Mouse (Mus musculus) stomach, embryonic 14.5 days (tissue): Measurements from ENCODE around the gene Slc38a7. TPM values are rescaled to one million over a fixed set of nuclear protein-coding genes. Genes with fewer than 3 reads are reported as not detected.
"Not testable (repeated sequence)": the region's sequence is repeated elsewhere in the genome, so short reads cannot be mapped to it uniquely, and the experiment has no call there.

Experiments
- ATAC-seq: fragments of 200-750 bp; cut with Nextera tagmentation; 2 replicates; pipeline ENCODE4 v1.8.0; 2017; ENCODE audit warnings: low read depth, moderate TSS enrichment; ENCODE audit not compliant: insufficient number of reproducible peaks, insufficient read depth, low FRiP score
- H3K27ac ChIP-seq: fragments of 300-500 bp; sonication (generic); 2 replicates; pipeline ENCODE4 v1.5.1; 2014; ENCODE audit warnings: mild to moderate bottlenecking, low read length, moderate library complexity, mixed read lengths
- H3K27me3 ChIP-seq: fragments of 300-500 bp; sonication (generic); 2 replicates; pipeline ENCODE4 v1.6.1; 2014; ENCODE audit warnings: low read length, control low read depth, mixed read lengths; ENCODE audit not compliant: control insufficient read depth, insufficient read depth
- H3K36me3 ChIP-seq: fragments of 300-500 bp; sonication (generic); 2 replicates; pipeline ENCODE4 v1.6.1; 2014; ENCODE audit warnings: mild to moderate bottlenecking, control low read depth, low read length, moderate library complexity, mixed read lengths; ENCODE audit not compliant: control insufficient read depth, insufficient read depth
- H3K4me1 ChIP-seq: fragments of 300-500 bp; sonication (generic); 2 replicates; pipeline ENCODE4 v1.6.1; 2014; ENCODE audit warnings: low read length, control low read depth, mixed read lengths; ENCODE audit not compliant: control insufficient read depth, insufficient read depth
- H3K4me2 ChIP-seq: fragments of 300-500 bp; sonication (generic); replicated peaks from 2 replicates; pipeline ENCODE4 v1.6.1; 2014; ENCODE audit warnings: low read depth, low read length, control low read depth
- H3K4me3 ChIP-seq: fragments of 300-500 bp; sonication (generic); 2 replicates; pipeline ENCODE4 v1.5.1; 2014; ENCODE audit warnings: low read depth, low read length, control low read depth
- H3K9ac ChIP-seq: fragments of 300-500 bp; sonication (generic); replicated peaks from 2 replicates; pipeline ENCODE4 v1.6.1; 2014; ENCODE audit warnings: low read depth, mild to moderate bottlenecking, control low read depth, low read length, moderate library complexity, mixed read lengths
- H3K9me3 ChIP-seq: fragments of 300-500 bp; sonication (generic); 2 replicates; pipeline ENCODE4 v1.6.1; 2016; ENCODE audit warnings: low read depth, low read length, control low read depth; ENCODE audit not compliant: control insufficient read depth
- WGBS: fragments of 180-500 bp; shearing (Covaris S2); extraction: QIAGEN DNeasy Blood & Tissue Kit; methylation state at CpG from one replicate; pipeline ENCODE4 v1.1.7; 2014; 5-methylcytosine and 5-hydroxymethylcytosine counted together
- polyA plus RNA-seq: library from polyadenylated mRNA; unstranded; fragments of >200 nt; fragmentation: Nextera tagmentation; extraction: Ambion mirVana; gene quantifications from 2 replicates; pipeline ENCODE4 v1.2.1, GENCODE M21; 2014

The Slc38a7 gene
- polyA plus RNA-seq, 1 experiment from 2014 or later, result 15.0 TPM

- no peak overlapping the region for H3K4me2 ChIP-seq
- H3K4me1 ChIP-seq, result no peaks in the 10 kb centered on the region
- no peak overlapping the region for H3K9ac ChIP-seq
- H3K27me3 ChIP-seq, result no peaks in the 10 kb centered on the region
- no peak overlapping the region for H3K27ac ChIP-seq
- 95% methylated on average over 1 of the region's 1 CpGs for WGBS
- no peaks in the 10 kb centered on the region for H3K9me3 ChIP-seq
- H3K4me3 ChIP-seq, result no peak overlapping the region
- peaks cover 7% of the 10 kb centered on the region; the same call in 1 of the 2 replicates for H3K36me3 ChIP-seq
- ATAC-seq, result no peak
These were observed 53.4 kb downstream of the Slc38a7 start for GRCm38 (mm10) chr8:95799891-95800290.

GRCm38 (mm10) chr8:95799117-95799516 lies 54.2 kb downstream of the Slc38a7 start:
- Histone ChIP-seq H3K4me3 (no peak overlapping the region), H3K27ac (no peak overlapping the region), H3K27me3 (no peaks in the 10 kb centered on the region), H3K36me3 (peaks cover 7% of the 10 kb centered on the region; the same call in 1 of the 2 replicates), H3K4me2 (no peak overlapping the region), H3K9me3 (no peaks in the 10 kb centered on the region), H3K4me1 (no peaks in the 10 kb centered on the region), H3K9ac (no peak overlapping the region)
- WGBS, result 93% methylated on average over 6 of the region's 6 CpGs
- ATAC-seq, result no peak

GRCm38 (mm10) chr8:95795333-95796061 lies 57.8 kb downstream of the Slc38a7 start:
- not testable (repeated sequence) for H3K27me3 ChIP-seq, H3K4me3 ChIP-seq, H3K27ac ChIP-seq, ATAC-seq, H3K4me1 ChIP-seq, H3K9me3 ChIP-seq, H3K9ac ChIP-seq, H3K36me3 ChIP-seq, H3K4me2 ChIP-seq
- 89% methylated on average over 5 of the region's 5 CpGs for WGBS

Other genes starting within 250 kb of the Slc38a7 start
- 21.4 and 25.0 TPM in 2 replicates for gene Gins3, start 220.1 kb downstream of the Slc38a7 start, polyA plus RNA-seq
- 21.0 and 22.3 TPM in 2 replicates for gene Ndrg4, start 176.6 kb downstream of the Slc38a7 start, polyA plus RNA-seq
- 17.4 and 18.8 TPM in 2 replicates for gene Setd6, start 137.7 kb downstream of the Slc38a7 start, polyA plus RNA-seq
- 113 and 117 TPM in 2 replicates for gene Cnot1, start 46.1 kb downstream of the Slc38a7 start, polyA plus RNA-seq
- gene Sap18b, start 28.2 kb downstream of the Slc38a7 start, polyA plus RNA-seq, result 360 and 371 TPM in 2 replicates
- gene Got2, start 35.0 kb upstream of the Slc38a7 start, polyA plus RNA-seq, result 67.7 and 73.0 TPM in 2 replicates